Mouse (Mus musculus): ENCODE measurements at regions not wholly inside any gene's neighbourhood (a gene's known extent, or its start where the extent isn't known, plus 50 kb on each side); places are given as distances from the start of the nearest gene placed in this dataset.

GRCm38 (mm10) chr10:96454857-96455256 is 161.9 kb upstream of the Btg1 start:
- TF ChIP-seq CTCF (IDR thresholded peaks at IDR 0.05; ENCODE audit: low read depth) (no peak), EP300 (optimal IDR thresholded peaks at IDR 0.05) (no peak)

Measured in stomach, postnatal 0 days (tissue).